Mouse (Mus musculus): ENCODE measurements at regions not wholly inside any gene's neighbourhood (a gene's known extent, or its start where the extent isn't known, plus 50 kb on each side); places are given as distances from the start of the nearest gene placed in this dataset.

GRCm38 (mm10) chr9:41766533-41766920 is 357.6 kb downstream of the Sorl1 start:
- DNase-seq (ENCODE audit: low read depth, low spot score) = peak; percentile 74

- no peak for DNase-seq (ENCODE audit: low read depth, low spot score)
Measured at GRCm38 (mm10) chr9:41765816-41766532, 358.1 kb downstream of the Sorl1 start.

- DNase-seq (ENCODE audit: low read depth, low spot score) = no peak
Measured at GRCm38 (mm10) chr9:41761050-41761576, 363.0 kb downstream of the Sorl1 start.

GRCm38 (mm10) chr9:41754434-41755002 is 369.6 kb downstream of the Sorl1 start:
- DNase-seq (ENCODE audit: low read depth, low spot score) = no peak

- DNase-seq (ENCODE audit: low read depth, low spot score) = no peak
Measured at GRCm38 (mm10) chr9:41745979-41746647, 378.0 kb downstream of the Sorl1 start.

GRCm38 (mm10) chr9:41741500-41741899 is 382.6 kb downstream of the Sorl1 start:
- no peak for DNase-seq (ENCODE audit: low read depth, low spot score)

GRCm38 (mm10) chr9:41740536-41740935 is 383.6 kb downstream of the Sorl1 start:
- DNase-seq (ENCODE audit: low read depth, low spot score) = no peak

- no peak for DNase-seq (ENCODE audit: low read depth, low spot score)
Measured at GRCm38 (mm10) chr9:41737671-41738070, 386.4 kb downstream of the Sorl1 start.

GRCm38 (mm10) chr9:41736881-41737280 is 387.2 kb downstream of the Sorl1 start:
- no peak for DNase-seq (ENCODE audit: low read depth, low spot score)

- DNase-seq (ENCODE audit: low read depth, low spot score) = peak; percentile 58
Measured at GRCm38 (mm10) chr9:41736234-41736859, 387.8 kb downstream of the Sorl1 start.

GRCm38 (mm10) chr9:41735448-41736233 is 388.5 kb downstream of the Sorl1 start:
- DNase-seq (ENCODE audit: low read depth, low spot score) = peak; percentile 64

- DNase-seq (ENCODE audit: low read depth, low spot score) = no peak
Measured at GRCm38 (mm10) chr9:41734925-41735447, 389.1 kb downstream of the Sorl1 start.

GRCm38 (mm10) chr9:41721609-41722008 is 402.5 kb downstream of the Sorl1 start:
- DNase-seq (ENCODE audit: low read depth, low spot score) = no peak

GRCm38 (mm10) chr9:41715231-41715630 is 408.9 kb downstream of the Sorl1 start:
- no peak for DNase-seq (ENCODE audit: low read depth, low spot score)

- DNase-seq (ENCODE audit: low read depth, low spot score) = no peak
Measured at GRCm38 (mm10) chr9:41705972-41706371, 418.1 kb downstream of the Sorl1 start.

GRCm38 (mm10) chr9:41705461-41705903 is 418.6 kb downstream of the Sorl1 start:
- DNase-seq (ENCODE audit: low read depth, low spot score) = no peak

GRCm38 (mm10) chr9:41703091-41703490 is 421.0 kb downstream of the Sorl1 start:
- DNase-seq (ENCODE audit: low read depth, low spot score) = no peak

GRCm38 (mm10) chr9:41700683-41701082 is 423.4 kb downstream of the Sorl1 start:
- DNase-seq (ENCODE audit: low read depth, low spot score) = no peak

GRCm38 (mm10) chr9:41699031-41699430 is 425.1 kb downstream of the Sorl1 start:
- no peak for DNase-seq (ENCODE audit: low read depth, low spot score)

- DNase-seq (ENCODE audit: low read depth, low spot score) = no peak
Measured at GRCm38 (mm10) chr9:41697611-41698467, 426.3 kb downstream of the Sorl1 start.
